8 mouse cellular contexts compared by ENCODE assay signal in the genomic region with DNA sequence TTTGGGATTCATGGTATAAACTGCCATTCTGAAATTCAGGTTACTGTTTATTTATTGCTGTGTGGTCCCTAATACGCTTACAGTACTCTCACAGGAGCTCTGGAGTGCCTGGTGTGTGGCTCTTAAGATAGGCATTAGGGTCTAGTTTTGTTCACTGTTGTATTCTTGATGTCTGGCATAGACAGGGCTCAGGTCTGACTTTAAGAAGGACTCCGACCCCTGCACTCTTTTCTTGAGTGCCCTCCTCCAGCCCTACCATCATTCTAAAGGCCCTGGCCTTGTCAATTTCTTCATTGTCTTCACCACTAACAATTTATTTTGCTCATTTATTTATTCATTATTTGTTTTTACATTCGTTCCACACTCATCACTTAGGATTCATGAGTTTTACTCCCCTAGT. TPM values are rescaled to one million over a fixed set of nuclear protein-coding genes. Genes with fewer than 3 reads are reported as not detected.
A peak's percentile ranks its signal among the peaks of the same experiment; 100 is the strongest.
DNase-seq lines count a peak whose midpoint lies in the region; ATAC-seq lines count a peak whose summit lies in the region.

No protein-coding gene starts in this region.

- H3K9ac ChIP-seq in neural tube, embryonic 11.5 days (ENCODE audit: low read length) = no peak overlapping the region; the same call in 1 of the 2 replicates
- H3K9ac ChIP-seq in liver, embryonic 16.5 days (ENCODE audit: low read depth, low read length) = no peak overlapping the region

- H3K27me3 ChIP-seq in erythroblast, embryonic 14.5 days (ENCODE audit: control insufficient read depth) = peaks cover 4% of the 10 kb centered on the region
- no peaks in the 10 kb centered on the region for H3K27me3 ChIP-seq in neural tube, embryonic 11.5 days (ENCODE audit: control insufficient read depth, insufficient read depth, low read length)
- H3K27me3 ChIP-seq in liver, embryonic 16.5 days (ENCODE audit: control insufficient read depth, insufficient read depth, low read depth, low read length) = no peaks in the 10 kb centered on the region; the same call in 1 of the 2 replicates

- WGBS in neural tube, embryonic 11.5 days = 27% methylated on average over 3 of the region's 3 CpGs
- 34% methylated on average over 3 of the region's 3 CpGs for WGBS in liver, embryonic 16.5 days (ENCODE audit: insufficient replicate concordance)

- H3K4me1 ChIP-seq in erythroblast, embryonic 14.5 days (ENCODE audit: control insufficient read depth) = peaks cover 15% of the 10 kb centered on the region
- H3K4me1 ChIP-seq in neural tube, embryonic 11.5 days (ENCODE audit: control insufficient read depth, insufficient read depth, low read length) = no peaks in the 10 kb centered on the region
- H3K4me1 ChIP-seq in liver, embryonic 16.5 days (ENCODE audit: control insufficient read depth, low read depth, low read length) = peaks cover 2% of the 10 kb centered on the region; the same call in 1 of the 2 replicates

- no peak for DNase-seq in neural tube, embryonic 11.5 days (ENCODE audit: low spot score)
- DNase-seq in neural tube, embryonic 10.5 days (ENCODE audit: extremely low spot score, low spot score) = no peak
- no peak for DNase-seq in testis, postnatal 10 days (ENCODE audit: low spot score)
- no peak for DNase-seq in frontal cortex, adult 2 months (ENCODE audit: extremely low spot score in 1 of 2, low spot score in 1 of 2)
- no peak for DNase-seq in frontal cortex, postnatal 36 days (ENCODE audit: low spot score in 2 of 2)

- no peak overlapping the region for H3K27ac ChIP-seq in neural tube, embryonic 11.5 days (ENCODE audit: low read depth, low read length)
- no peak overlapping the region for H3K27ac ChIP-seq in liver, embryonic 16.5 days (ENCODE audit: low read length)

- H3K9me3 ChIP-seq in erythroblast, embryonic 14.5 days (ENCODE audit: control insufficient read depth, low read length) = peaks cover 3% of the 10 kb centered on the region; the same call in 1 of the 2 replicates
- no peaks in the 10 kb centered on the region for H3K9me3 ChIP-seq in neural tube, embryonic 11.5 days (ENCODE audit: control insufficient read depth, low read length)
- H3K9me3 ChIP-seq in liver, embryonic 16.5 days (replicated peaks; ENCODE audit: control insufficient read depth, low read length) = no peaks in the 10 kb centered on the region

- H3K4me2 ChIP-seq in neural tube, embryonic 11.5 days (ENCODE audit: low read depth) = peak overlapping the region; percentile 53
- peak overlapping the region; percentile 59 for H3K4me2 ChIP-seq in liver, embryonic 16.5 days (ENCODE audit: low read depth, low read length)

- no peak for ATAC-seq in erythroblast, adult 5-6 weeks (replicated peaks; ENCODE audit: low FRiP score, poor library complexity, severe bottlenecking)
- ATAC-seq in neural tube, embryonic 11.5 days (ENCODE audit: insufficient read depth, low FRiP score, low TSS enrichment) = 0 out of 2 replicates have a peak, but pooled peaks have one; percentile 48
- ATAC-seq in liver, embryonic 16.5 days (ENCODE audit: low read depth) = no peak

- no peaks in the 10 kb centered on the region for H3K36me3 ChIP-seq in erythroblast, embryonic 14.5 days (ENCODE audit: control insufficient read depth)
- H3K36me3 ChIP-seq in neural tube, embryonic 11.5 days (ENCODE audit: control insufficient read depth, insufficient read depth, low read length) = no peaks in the 10 kb centered on the region
- no peaks in the 10 kb centered on the region for H3K36me3 ChIP-seq in liver, embryonic 16.5 days (ENCODE audit: control insufficient read depth, insufficient read depth)

- H3K4me3 ChIP-seq in erythroblast, embryonic 14.5 days (replicated peaks) = peak overlapping the region; percentile 69
- H3K4me3 ChIP-seq in neural tube, embryonic 11.5 days (ENCODE audit: low read depth, low read length) = peak overlapping the region; percentile 53
- H3K4me3 ChIP-seq in liver, embryonic 16.5 days (ENCODE audit: low read depth, low read length) = no peak overlapping the region; the same call in 1 of the 2 replicates

RNA-seq across cellular contexts. Expression of a gene that starts 0.4 kb away (rescaled TPM):
- 0.01 and 0.02 TPM in 2 replicates for polyA plus RNA-seq in erythroblast, embryonic 14.5 days (2012)
- 1.3 and 6.1 TPM in 2 replicates for total RNA-seq in erythroblast, adult 5-6 weeks (2015; ENCODE audit: low replicate concordance)
- total RNA-seq in erythroblast, adult 5-6 weeks (2017; ENCODE audit: low replicate concordance) = 0.84 and 1.3 TPM in 2 replicates
- polyA plus RNA-seq in neural tube, embryonic 11.5 days (2014; fragmentation: Nextera tagmentation; extraction: Ambion mirVana) = 18.1 and 21.3 TPM in 2 replicates
- polyA plus RNA-seq in liver, embryonic 16.5 days (2015; fragmentation: Nextera tagmentation; extraction: Ambion mirVana) = 2.0 and 2.6 TPM in 2 replicates
- polyA plus RNA-seq in frontal cortex, adult 2 months (2012; rRNA removed) = 16.9 and 17.5 TPM in 2 replicates

RNA-seq across cellular contexts. Expression of a gene that starts 5.4 kb away (rescaled TPM):
- polyA plus RNA-seq in erythroblast, embryonic 14.5 days (2012) = not detected in 2 replicates
- total RNA-seq in erythroblast, adult 5-6 weeks (2015; ENCODE audit: low replicate concordance) = not detected in 2 replicates
- not detected in 2 replicates for total RNA-seq in erythroblast, adult 5-6 weeks (2017; ENCODE audit: low replicate concordance)
- polyA plus RNA-seq in neural tube, embryonic 11.5 days (2014; fragmentation: Nextera tagmentation; extraction: Ambion mirVana) = not detected in 2 replicates
- not detected in 2 replicates for polyA plus RNA-seq in liver, embryonic 16.5 days (2015; fragmentation: Nextera tagmentation; extraction: Ambion mirVana)
- not detected in 2 replicates for polyA plus RNA-seq in frontal cortex, adult 2 months (2012; rRNA removed)

RNA-seq across cellular contexts. Expression of a gene that starts 49.3 kb away (rescaled TPM):
- polyA plus RNA-seq in erythroblast, embryonic 14.5 days (2012) = not detected in 2 replicates
- not detected in 2 replicates for total RNA-seq in erythroblast, adult 5-6 weeks (2015; ENCODE audit: low replicate concordance)
- not detected in 2 replicates for total RNA-seq in erythroblast, adult 5-6 weeks (2017; ENCODE audit: low replicate concordance)
- polyA plus RNA-seq in neural tube, embryonic 11.5 days (2014; fragmentation: Nextera tagmentation; extraction: Ambion mirVana) = not detected in 2 replicates
- 0.09 TPM in 1 of 2 replicates, not detected in the other for polyA plus RNA-seq in liver, embryonic 16.5 days (2015; fragmentation: Nextera tagmentation; extraction: Ambion mirVana)
- 0.13 TPM in 1 of 2 replicates, not detected in the other for polyA plus RNA-seq in frontal cortex, adult 2 months (2012; rRNA removed)

RNA-seq across cellular contexts. Expression of a gene that starts 49.3 kb away (rescaled TPM):
- not detected in 2 replicates for polyA plus RNA-seq in erythroblast, embryonic 14.5 days (2012)
- not detected in 2 replicates for total RNA-seq in erythroblast, adult 5-6 weeks (2015; ENCODE audit: low replicate concordance)
- total RNA-seq in erythroblast, adult 5-6 weeks (2017; ENCODE audit: low replicate concordance) = not detected in 2 replicates
- not detected in 2 replicates for polyA plus RNA-seq in neural tube, embryonic 11.5 days (2014; fragmentation: Nextera tagmentation; extraction: Ambion mirVana)
- polyA plus RNA-seq in liver, embryonic 16.5 days (2015; fragmentation: Nextera tagmentation; extraction: Ambion mirVana) = not detected in 2 replicates
- not detected in 2 replicates for polyA plus RNA-seq in frontal cortex, adult 2 months (2012; rRNA removed)

RNA-seq across cellular contexts. Expression of a gene that starts 56.5 kb away (rescaled TPM):
- polyA plus RNA-seq in erythroblast, embryonic 14.5 days (2012) = not detected in 2 replicates
- total RNA-seq in erythroblast, adult 5-6 weeks (2015; ENCODE audit: low replicate concordance) = not detected in 2 replicates
- total RNA-seq in erythroblast, adult 5-6 weeks (2017; ENCODE audit: low replicate concordance) = not detected in 2 replicates
- not detected in 2 replicates for polyA plus RNA-seq in neural tube, embryonic 11.5 days (2014; fragmentation: Nextera tagmentation; extraction: Ambion mirVana)
- not detected in 2 replicates for polyA plus RNA-seq in liver, embryonic 16.5 days (2015; fragmentation: Nextera tagmentation; extraction: Ambion mirVana)
- polyA plus RNA-seq in frontal cortex, adult 2 months (2012; rRNA removed) = 0.13 and 0.16 TPM in 2 replicates
